8 mouse cellular contexts compared by ENCODE assay signal in genomic region chr11:98929503-98929902, GRCm38 (mm10). TPM values are rescaled to one million over a fixed set of nuclear protein-coding genes. Genes with fewer than 3 reads are reported as not detected.
DNase-seq lines count a peak whose midpoint lies in the region; ATAC-seq and TF ChIP-seq lines count a peak whose summit lies in the region.

No protein-coding gene starts in this region.

- H3K4me2 ChIP-seq in heart, embryonic 12.5 days: peak overlapping the region; percentile 87
- H3K4me2 ChIP-seq in forebrain, postnatal 0 days (ENCODE audit: low read depth): peak overlapping the region; percentile 63
- H3K4me2 ChIP-seq in limb, embryonic 14.5 days (replicated peaks; ENCODE audit: low read depth, low read length, severe bottlenecking): peak overlapping the region; percentile 82

- no peaks in the 10 kb centered on the region for H3K27me3 ChIP-seq in heart, embryonic 12.5 days (replicated peaks)
- H3K27me3 ChIP-seq in forebrain, postnatal 0 days (ENCODE audit: insufficient read depth, low read length): no peaks in the 10 kb centered on the region
- no peaks in the 10 kb centered on the region for H3K27me3 ChIP-seq in limb, embryonic 14.5 days (ENCODE audit: control insufficient read depth, insufficient read depth, low read length)

- TF ChIP-seq POLR2A in brain, embryonic 14.5 days (IDR thresholded peaks at IDR 0.05; ENCODE audit: borderline replicate concordance, extremely low read depth, insufficient read depth, insufficient read length, poor library complexity, severe bottlenecking): no peak
- no peak for TF ChIP-seq POLR2A in limb, embryonic 14.5 days (IDR thresholded peaks at IDR 0.05; ENCODE audit: borderline replicate concordance, extremely low read depth, insufficient read depth, insufficient read length)

- H3K4me1 ChIP-seq in heart, embryonic 12.5 days (replicated peaks): peaks cover 91% of the 10 kb centered on the region
- peaks cover 23% of the 10 kb centered on the region for H3K4me1 ChIP-seq in forebrain, postnatal 0 days (ENCODE audit: insufficient read depth)
- peaks cover 90% of the 10 kb centered on the region for H3K4me1 ChIP-seq in limb, embryonic 14.5 days (ENCODE audit: control insufficient read depth, insufficient read depth, low read length)

- peak overlapping the region; percentile 74 for H3K4me3 ChIP-seq in heart, embryonic 12.5 days
- peak overlapping the region; percentile 11; the same call in 1 of the 2 replicates for H3K4me3 ChIP-seq in forebrain, postnatal 0 days (ENCODE audit: low read depth, low read length)
- H3K4me3 ChIP-seq in limb, embryonic 14.5 days (replicated peaks; ENCODE audit: low read length): peak overlapping the region; percentile 66

- peak overlapping the region; percentile 91 for H3K9ac ChIP-seq in heart, embryonic 12.5 days
- peak overlapping the region; percentile 25; the same call in 1 of the 2 replicates for H3K9ac ChIP-seq in forebrain, postnatal 0 days
- H3K9ac ChIP-seq in limb, embryonic 14.5 days (ENCODE audit: low read depth, low read length, severe bottlenecking): peak overlapping the region; percentile 38

- 5% methylated on average over 9 of the region's 9 CpGs for WGBS in heart, embryonic 12.5 days
- 11% methylated on average over 9 of the region's 9 CpGs for WGBS in forebrain, postnatal 0 days
- 21% methylated on average over 9 of the region's 9 CpGs for WGBS in limb, embryonic 14.5 days

- no peak for ATAC-seq in heart, embryonic 12.5 days (ENCODE audit: insufficient number of reproducible peaks, low FRiP score)
- ATAC-seq in forebrain, postnatal 0 days: no peak
- no peak for ATAC-seq in limb, embryonic 14.5 days (ENCODE audit: low FRiP score, low read depth)
- no peak for ATAC-seq in megakaryocyte progenitor cell, adult 5-6 weeks (replicated peaks; ENCODE audit: poor library complexity)

- DNase-seq in heart, adult 9 months (ENCODE audit: low spot score in 2 of 2): no peak
- peak; percentile 55 for DNase-seq in brain, embryonic 14.5 days (ENCODE audit: low read depth)
- no peak for DNase-seq in forebrain, postnatal 0 days
- no peak for DNase-seq in limb, embryonic 14.5 days (ENCODE audit: low spot score)
- no peak for DNase-seq in layer of hippocampus, postnatal 25 days (ENCODE audit: extremely low spot score in 1 of 2, low spot score in 1 of 2)
- DNase-seq in frontal cortex, postnatal 36 days (ENCODE audit: low spot score in 2 of 2): no peak

- H3K36me3 ChIP-seq in heart, embryonic 12.5 days: no peaks in the 10 kb centered on the region; the same call in 1 of the 2 replicates
- H3K36me3 ChIP-seq in forebrain, postnatal 0 days (ENCODE audit: insufficient read depth): no peaks in the 10 kb centered on the region
- H3K36me3 ChIP-seq in limb, embryonic 14.5 days (ENCODE audit: control insufficient read depth, insufficient read depth, low read length): no peaks in the 10 kb centered on the region

- H3K9me3 ChIP-seq in heart, embryonic 12.5 days (replicated peaks): no peaks in the 10 kb centered on the region
- no peaks in the 10 kb centered on the region for H3K9me3 ChIP-seq in forebrain, postnatal 0 days (ENCODE audit: low read length)
- H3K9me3 ChIP-seq in limb, embryonic 14.5 days (ENCODE audit: control insufficient read depth, low read length): no peaks in the 10 kb centered on the region

- TF ChIP-seq CTCF in brain, embryonic 14.5 days (IDR thresholded peaks at IDR 0.05; ENCODE audit: borderline replicate concordance, extremely low read depth, insufficient read depth, insufficient read length): no peak
- no peak for TF ChIP-seq CTCF in forebrain, postnatal 0 days (IDR thresholded peaks at IDR 0.05; ENCODE audit: low read depth)

- H3K27ac ChIP-seq in heart, embryonic 12.5 days (ENCODE audit: poor library complexity, severe bottlenecking): peak overlapping the region; percentile 99
- no peak overlapping the region for H3K27ac ChIP-seq in forebrain, postnatal 0 days (ENCODE audit: low read depth, low read length)
- H3K27ac ChIP-seq in limb, embryonic 14.5 days (replicated peaks; ENCODE audit: low read depth, low read length): peak overlapping the region; percentile 83

RNA-seq across cellular contexts. Expression of gene Rara, which starts 1.9 kb away (rescaled TPM):
- polyA plus RNA-seq in heart, embryonic 12.5 days (2016; fragmentation: Nextera tagmentation; extraction: Ambion mirVana): 33.8 and 35.1 TPM in 2 replicates
- 8.4 and 14.4 TPM in 2 replicates for polyA plus RNA-seq in brain, embryonic 14.5 days (2012; rRNA removed)
- total RNA-seq in forebrain, postnatal 0 days (2014; rRNA removed): 11.6 and 15.2 TPM in 2 replicates
- polyA plus RNA-seq in forebrain, postnatal 0 days (2015; fragmentation: Nextera tagmentation; extraction: Ambion mirVana): 9.5 and 10.7 TPM in 2 replicates
- 39.8 and 57.0 TPM in 2 replicates for polyA plus RNA-seq in limb, embryonic 14.5 days (2012; rRNA removed)
- 52.4 and 58.3 TPM in 2 replicates for polyA plus RNA-seq in limb, embryonic 14.5 days (2014; fragmentation: Nextera tagmentation; extraction: Ambion mirVana)
- total RNA-seq in megakaryocyte progenitor cell, adult 5-6 weeks (2015): 4.4 and 5.9 TPM in 2 replicates
- total RNA-seq in megakaryocyte progenitor cell, adult 5-6 weeks (2017): 1.6 and 2.2 TPM in 2 replicates
- total RNA-seq in layer of hippocampus, postnatal 25 days (2021): 10 to 100 TPM; 17.0 to 17.7 TPM

RNA-seq across cellular contexts. Expression of gene Cdc6, which starts 21.9 kb away (rescaled TPM):
- 27.0 and 27.7 TPM in 2 replicates for polyA plus RNA-seq in heart, embryonic 12.5 days (2016; fragmentation: Nextera tagmentation; extraction: Ambion mirVana)
- polyA plus RNA-seq in brain, embryonic 14.5 days (2012; rRNA removed): 4.5 and 6.2 TPM in 2 replicates
- 2.2 and 2.3 TPM in 2 replicates for total RNA-seq in forebrain, postnatal 0 days (2014; rRNA removed)
- 1.3 and 1.7 TPM in 2 replicates for polyA plus RNA-seq in forebrain, postnatal 0 days (2015; fragmentation: Nextera tagmentation; extraction: Ambion mirVana)
- polyA plus RNA-seq in limb, embryonic 14.5 days (2012; rRNA removed): 13.1 and 15.6 TPM in 2 replicates
- 25.2 and 25.8 TPM in 2 replicates for polyA plus RNA-seq in limb, embryonic 14.5 days (2014; fragmentation: Nextera tagmentation; extraction: Ambion mirVana)
- total RNA-seq in megakaryocyte progenitor cell, adult 5-6 weeks (2015): 42.6 and 56.1 TPM in 2 replicates
- total RNA-seq in megakaryocyte progenitor cell, adult 5-6 weeks (2017): 40.7 and 44.1 TPM in 2 replicates
- under 1 TPM; 0.54 to 0.94 TPM for total RNA-seq in layer of hippocampus, postnatal 25 days (2021)

RNA-seq across cellular contexts. Expression of gene Gjd3, which starts 53.3 kb away (rescaled TPM):
- 3.5 and 3.9 TPM in 2 replicates for polyA plus RNA-seq in heart, embryonic 12.5 days (2016; fragmentation: Nextera tagmentation; extraction: Ambion mirVana)
- polyA plus RNA-seq in brain, embryonic 14.5 days (2012; rRNA removed): 2.5 and 2.9 TPM in 2 replicates
- total RNA-seq in forebrain, postnatal 0 days (2014; rRNA removed): 1.2 and 1.4 TPM in 2 replicates
- 2.0 and 2.7 TPM in 2 replicates for polyA plus RNA-seq in forebrain, postnatal 0 days (2015; fragmentation: Nextera tagmentation; extraction: Ambion mirVana)
- 1.3 and 2.2 TPM in 2 replicates for polyA plus RNA-seq in limb, embryonic 14.5 days (2012; rRNA removed)
- 0.41 and 0.45 TPM in 2 replicates for polyA plus RNA-seq in limb, embryonic 14.5 days (2014; fragmentation: Nextera tagmentation; extraction: Ambion mirVana)
- total RNA-seq in megakaryocyte progenitor cell, adult 5-6 weeks (2015): not detected in 2 replicates
- not detected in 2 replicates for total RNA-seq in megakaryocyte progenitor cell, adult 5-6 weeks (2017)
- 1 to 10 TPM; 1.5 to 2.3 TPM for total RNA-seq in layer of hippocampus, postnatal 25 days (2021)

Comparison
In these comparisons a context has a peak if more than half of its experiments do, and no peak if none do; other contexts are left out.
1. H3K4me3 ChIP-seq: peak in every context shown above with its lines; median percentile 74 in heart, embryonic 12.5 days; 66 in limb, embryonic 14.5 days; 11 in forebrain, postnatal 0 days.
2. H3K9ac ChIP-seq: peak in every context shown above with its lines; median percentile 91 in heart, embryonic 12.5 days; 38 in limb, embryonic 14.5 days; 25 in forebrain, postnatal 0 days.